Mouse (Mus musculus): ENCODE results near the gene Tnk2.

The Tnk2 gene

DNA sequence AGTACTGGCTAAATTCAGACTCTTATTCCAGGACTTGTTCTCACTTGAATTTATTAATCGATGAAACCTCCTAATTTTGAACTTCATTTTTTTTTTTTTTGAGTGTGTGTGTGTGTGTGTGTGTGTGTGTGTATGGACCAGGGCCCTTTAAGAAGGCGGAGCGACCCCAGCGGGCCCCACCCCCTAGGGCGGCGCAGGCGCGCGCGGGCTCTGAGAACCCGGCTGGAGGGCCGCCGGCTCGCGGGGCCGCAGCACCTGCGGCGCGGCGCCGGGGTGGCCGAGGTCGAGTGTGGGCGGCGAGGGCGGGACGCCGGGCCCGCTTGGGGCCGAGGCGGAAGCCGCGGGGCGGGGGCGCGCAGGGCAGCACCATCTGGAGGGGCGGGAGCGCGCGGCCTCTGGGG is at the start of gene Tnk2:
TSS of gene Tnk2 (plus strand) at position 214 of the 401 bp plus-strand sequence.
- peak; percentile 90 to 92 for DNase-seq

DNA sequence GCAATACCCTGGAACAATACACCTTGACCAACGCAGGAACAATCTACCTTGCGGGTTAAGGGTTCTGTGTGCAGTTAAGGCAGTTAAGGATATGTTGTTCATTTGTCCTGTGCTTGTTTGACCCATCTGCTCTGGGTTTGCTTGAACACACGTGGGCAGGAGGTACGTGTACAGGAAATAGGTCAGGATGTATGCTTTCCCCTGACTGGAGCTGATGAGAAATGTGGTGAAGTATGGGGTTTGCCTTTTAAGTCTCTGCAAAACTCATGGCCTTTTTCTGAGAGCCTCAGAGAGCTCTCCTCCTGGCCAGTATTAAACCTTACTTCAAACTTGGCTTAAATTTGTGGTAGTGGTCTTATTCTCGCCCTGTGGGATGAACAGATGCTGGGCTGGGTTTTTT is 49.8 kb upstream of the Tnk2 start:
- DNase-seq = peak in 1 of 2 experiments; percentile 19

DNA sequence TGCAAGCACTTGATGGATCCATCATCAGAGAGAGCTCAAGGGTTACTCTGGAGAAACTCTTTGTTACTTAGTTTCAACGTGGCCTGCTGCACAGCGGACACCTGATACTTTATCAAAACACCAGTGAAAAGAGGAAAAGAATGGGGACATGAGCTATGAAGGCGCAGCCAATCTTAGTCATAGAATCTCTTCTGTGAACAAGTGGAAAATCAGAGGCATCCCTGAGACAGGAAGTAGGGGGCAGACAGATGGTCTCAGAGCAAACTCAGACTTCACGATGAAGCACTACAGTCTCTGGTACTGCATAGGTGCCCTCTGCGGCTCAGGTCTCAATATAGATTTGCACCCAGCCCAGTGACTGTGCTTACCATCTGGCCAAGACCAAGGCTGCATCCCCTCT is 49.0 kb upstream of the Tnk2 start:
- peak; percentile 25 to 27 for DNase-seq

DNA sequence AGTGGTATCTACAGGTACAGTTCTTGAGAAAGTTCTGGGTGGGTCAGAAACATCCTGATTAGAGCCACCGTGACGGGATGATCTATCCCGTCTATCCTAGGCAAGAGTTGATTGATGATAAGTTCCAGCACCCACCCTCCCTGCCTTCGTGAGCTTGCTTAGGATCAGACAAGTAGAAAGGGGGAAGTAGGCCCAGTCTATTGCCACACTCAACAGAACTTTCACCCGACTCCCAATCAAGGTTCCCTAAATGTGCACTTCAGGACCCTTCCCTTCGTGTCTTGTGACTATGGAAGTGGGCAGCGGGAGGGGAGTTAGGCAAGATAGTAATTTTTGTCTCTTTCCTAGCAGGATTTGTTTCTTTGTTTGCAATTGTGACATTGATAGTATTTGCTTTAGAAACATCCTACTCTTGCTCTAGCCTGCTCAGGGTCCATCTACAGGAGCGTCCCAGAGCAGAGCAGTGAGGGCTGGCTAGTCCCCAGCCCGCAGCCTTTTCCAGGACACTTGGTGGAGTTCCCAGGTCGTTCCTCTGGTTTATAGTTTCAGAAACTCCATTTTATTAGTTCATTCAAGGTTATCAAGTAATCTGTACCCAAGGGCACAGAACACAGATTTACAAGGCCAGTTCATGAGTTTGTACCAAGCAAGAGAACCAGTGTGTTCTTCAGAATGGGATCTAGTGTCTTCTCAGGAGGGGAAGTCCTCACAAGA is 48.4 kb upstream of the Tnk2 start:
- no peak for DNase-seq

DNA sequence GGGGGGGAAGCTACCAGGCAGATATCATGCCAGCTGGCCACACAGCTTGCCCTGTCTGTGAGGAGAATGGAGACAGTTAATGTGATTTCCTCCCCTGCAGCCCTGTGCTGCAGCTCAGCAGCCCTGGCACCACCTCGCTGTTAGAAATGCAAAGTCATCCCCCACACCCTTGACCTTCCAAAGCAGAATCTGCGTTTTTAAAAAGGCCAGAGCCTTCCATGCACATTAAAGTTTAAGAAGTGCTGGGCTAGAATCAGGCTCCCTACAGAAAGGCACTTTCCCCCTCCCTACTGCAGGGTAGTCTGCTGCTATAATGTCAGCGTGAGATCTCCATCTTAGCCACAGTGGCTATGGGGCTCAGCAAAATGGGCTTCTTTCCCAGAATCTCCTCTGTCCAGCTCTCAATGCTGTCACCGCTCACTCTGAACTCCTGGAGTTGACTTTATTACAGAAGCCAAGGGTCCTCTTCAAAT is 45.7 kb upstream of the Tnk2 start:
- DNase-seq = no peak

DNA sequence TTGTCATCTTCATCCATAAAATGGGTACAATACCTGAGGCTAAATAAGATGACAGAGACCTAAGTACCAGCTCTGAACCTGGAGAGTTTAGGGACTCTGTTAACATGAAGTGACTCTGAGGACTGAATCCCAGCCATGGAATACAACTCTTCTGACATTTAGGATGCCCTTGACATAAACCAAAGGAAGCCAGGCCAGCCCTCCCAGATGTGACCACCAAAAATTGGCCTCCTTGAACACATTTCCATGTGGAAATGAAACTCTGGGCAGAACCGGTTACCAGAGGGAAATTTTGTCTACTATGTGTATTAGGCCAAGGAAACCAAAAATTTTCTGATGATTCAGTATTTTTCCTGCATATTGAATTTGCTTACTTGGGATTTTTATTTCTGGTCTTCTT is 44.5 kb upstream of the Tnk2 start:
- DNase-seq = no peak

DNA sequence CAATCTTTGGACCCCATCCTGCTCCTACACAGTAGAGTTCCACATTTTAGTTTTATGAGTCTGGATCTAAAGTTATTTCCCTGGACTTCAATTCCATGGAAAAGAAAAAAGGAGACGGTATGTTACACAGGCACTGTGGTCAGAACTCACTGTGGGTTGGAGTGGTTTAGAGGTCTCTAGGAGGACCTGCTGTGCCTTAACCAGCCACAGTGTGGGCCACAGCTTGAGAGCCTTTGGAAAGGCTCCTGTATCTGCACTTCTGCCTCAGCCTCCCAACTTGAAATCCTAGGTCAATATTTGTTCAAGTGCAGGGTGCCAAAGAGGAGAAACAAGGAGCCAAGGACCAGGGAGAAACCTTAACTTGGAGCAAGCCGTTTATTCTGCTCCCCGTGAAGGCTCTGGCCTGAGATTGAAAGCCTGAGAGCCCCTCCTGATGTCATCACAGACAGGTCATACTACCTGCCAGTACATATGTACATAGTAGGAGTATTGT is 41.4 kb upstream of the Tnk2 start:
- no peak for DNase-seq

DNA sequence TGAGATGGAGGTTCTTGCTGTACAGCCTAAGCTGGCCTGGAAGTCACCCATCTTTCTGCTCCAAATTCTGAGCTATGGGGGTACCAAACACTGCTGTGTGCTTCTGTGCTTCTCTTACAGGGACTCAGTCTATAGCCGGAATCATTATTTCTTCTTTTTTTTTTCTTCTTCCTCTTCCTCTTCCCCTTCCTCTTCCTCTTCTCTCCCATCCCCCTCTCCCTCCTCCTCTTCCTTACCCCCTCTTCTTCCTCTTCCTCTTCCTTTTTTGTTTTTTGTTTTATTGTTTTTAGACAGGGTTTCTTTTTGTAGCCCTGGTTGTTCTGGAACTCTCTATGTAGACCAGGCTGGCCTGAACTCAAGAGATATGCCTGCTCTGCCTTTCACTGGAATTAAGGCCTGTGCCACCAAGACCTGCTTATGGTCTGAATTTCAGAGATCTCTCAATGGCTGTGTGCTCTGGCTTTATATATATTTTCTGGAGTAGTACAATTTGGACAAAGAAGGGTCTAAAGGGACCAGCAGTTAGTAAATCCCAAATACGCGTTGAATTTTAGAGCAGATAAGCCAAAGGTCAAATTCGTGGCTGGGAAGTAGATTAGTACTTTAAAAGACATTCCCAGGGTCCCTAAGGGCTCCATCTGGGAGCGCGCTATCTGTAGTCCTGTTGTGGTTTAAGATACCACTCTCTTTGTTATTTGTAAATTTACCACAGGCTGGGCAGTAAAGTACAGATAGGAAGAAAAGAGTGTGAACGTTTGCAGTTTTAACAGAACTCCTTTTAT is 35.9 kb upstream of the Tnk2 start:
- DNase-seq = no peak

DNA sequence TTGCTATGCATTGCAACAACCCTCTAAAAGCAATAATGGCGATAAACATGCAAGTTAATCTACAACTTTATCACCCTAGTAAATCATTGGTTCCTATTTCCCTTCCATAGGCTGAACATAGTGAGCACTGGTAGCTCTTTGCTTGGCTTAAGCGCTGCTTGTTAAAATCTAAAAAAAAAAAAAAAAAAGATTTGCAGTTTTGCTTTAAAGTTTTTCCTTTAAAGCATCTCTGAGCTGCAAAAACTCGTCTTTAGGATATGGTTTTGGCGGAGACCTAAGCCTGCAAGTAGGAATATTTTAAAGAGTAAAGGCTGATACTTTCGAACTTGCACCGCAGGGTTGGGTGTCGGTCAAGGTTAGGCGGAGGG is 35.3 kb upstream of the Tnk2 start:
- no peak for DNase-seq

DNA sequence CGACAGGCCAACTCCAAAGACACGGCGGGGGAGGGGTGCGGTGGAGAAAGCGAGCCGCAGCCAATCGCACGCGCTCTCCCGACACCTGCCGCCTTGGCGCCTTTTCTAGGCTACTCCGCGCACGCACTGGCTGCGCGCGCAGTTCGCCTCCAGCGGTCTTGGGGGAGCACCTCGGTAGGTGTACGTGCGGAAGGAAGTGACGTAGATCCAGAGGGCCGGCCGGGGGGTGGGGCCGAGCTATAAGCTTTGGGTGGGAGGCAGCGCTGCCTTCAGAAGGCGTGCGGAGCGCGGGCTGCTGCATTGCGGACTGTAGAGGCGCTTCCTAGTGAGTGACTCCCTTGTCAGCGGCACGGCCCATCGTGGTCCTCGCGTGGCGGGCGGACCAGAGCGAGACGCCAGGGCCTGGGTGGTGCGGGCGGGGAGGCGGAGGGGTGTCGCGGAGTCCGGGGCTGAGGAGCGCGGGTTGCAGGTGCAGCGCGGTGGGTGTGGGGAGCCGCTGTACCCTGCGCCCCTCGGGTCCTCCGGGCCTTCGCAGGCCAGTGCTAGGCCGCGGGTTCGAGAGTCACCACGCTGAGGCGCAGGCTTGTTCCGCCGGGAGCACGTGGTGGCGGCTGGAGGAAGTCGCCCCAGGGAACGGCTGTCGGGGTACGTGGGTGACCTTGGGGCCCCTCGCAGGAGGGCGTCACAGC is 34.8 kb upstream of the Tnk2 start, which contains the start of gene Tfrc:
TSS of gene Tfrc (plus strand) at position 209 of the 689 bp plus-strand sequence.
- DNase-seq = peak; percentile 97 to 99

DNA sequence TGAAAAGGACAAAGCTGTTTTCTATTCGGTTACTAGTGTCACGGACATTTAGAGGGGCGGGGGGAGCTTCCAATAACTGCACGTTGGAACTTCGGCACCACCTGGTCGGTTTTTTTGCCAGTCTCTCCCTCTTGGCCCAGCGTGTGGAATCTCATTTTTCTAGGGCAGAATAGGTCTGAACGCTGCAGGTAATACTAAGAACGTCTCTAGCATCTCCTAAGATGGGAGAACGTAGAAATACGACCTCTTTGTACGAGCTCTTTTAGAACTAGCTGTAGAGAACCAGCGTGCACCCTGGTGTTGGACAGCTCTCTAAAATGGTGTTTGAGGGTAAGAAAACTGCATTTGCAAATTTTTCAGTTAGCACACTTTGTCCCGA is 34.3 kb upstream of the Tnk2 start:
- DNase-seq = no peak

DNA sequence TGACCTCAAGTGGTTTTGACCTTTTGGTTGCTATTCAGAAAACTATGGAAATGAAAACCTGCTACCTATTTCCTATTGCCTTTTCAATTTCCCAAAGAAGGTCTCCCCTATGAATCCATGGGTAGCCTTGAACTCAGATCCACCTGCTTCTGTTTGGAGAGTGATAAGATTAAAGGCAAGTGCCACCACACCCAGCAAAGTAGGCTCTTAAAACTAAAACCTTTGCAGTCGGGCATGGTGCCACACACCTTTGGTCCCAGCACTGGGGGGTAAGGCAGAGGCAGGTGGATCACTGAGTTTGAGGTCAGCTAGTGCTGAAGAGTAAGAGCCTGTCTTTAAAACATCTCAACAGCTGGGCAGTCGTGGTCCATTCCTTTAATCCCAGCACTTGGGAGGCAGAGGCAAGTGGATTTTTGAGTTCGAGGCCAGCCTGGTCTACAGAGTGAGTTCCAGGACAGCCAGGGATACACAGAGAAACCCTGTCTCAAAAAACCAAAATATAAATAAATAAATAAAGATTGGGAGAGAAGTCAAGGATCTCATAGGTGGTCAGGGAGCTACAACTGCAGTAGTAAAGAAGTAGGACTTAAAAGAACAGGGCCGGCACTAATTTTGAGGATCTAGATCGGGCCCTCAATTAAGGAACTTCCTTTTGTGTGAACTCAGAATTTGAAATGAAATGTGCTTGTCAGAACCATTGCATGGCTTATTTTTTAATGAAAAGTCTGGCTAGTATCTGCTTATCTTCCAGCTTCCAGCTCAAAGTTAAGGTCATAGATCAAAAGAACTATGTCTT is 33.0 kb upstream of the Tnk2 start:
- DNase-seq = no peak

DNA sequence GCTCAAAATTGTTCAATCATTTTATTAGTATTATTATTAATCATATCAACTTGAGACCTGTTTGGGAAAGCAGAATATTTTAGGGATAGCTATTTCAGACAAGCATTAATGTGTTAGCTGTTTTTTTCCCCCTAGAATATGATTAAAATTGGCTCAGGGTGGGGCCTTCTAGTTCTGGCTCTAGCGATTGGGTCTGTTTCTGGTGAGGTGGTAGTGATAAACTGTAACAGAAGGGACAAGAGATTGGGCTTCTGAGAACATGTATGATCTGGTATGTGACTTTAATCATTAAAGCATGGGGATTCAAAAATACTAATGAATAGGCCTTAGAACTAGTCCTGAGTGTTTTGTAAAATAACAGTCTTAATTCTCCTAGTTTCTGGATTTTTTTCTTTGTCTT is 31.6 kb upstream of the Tnk2 start:
- DNase-seq = no peak

DNA sequence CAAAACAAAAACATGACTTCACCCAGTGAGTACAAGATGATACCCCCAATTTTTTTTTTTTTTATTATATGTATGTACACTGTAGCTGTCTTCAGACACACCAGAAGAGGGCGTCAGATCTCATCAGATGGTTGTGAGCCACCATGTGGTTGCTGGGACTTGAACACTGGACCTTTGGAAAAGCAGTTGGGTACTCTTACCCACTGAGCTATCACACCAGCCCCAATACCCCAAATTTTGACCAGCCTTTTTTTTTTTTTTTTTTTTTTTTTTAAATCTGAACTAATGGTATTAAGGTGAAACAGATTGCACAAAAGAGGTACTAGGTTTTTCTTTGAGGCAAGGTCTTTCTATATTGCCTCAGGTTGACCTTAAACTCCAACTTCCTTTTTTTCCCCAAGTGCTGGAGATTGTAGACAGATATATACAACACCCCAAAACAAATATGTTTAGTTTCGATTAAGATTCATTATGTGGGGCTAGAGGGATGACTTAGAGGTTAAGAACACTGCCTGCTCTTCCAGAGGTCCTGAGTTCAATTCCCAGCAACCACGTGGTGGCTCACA is 30.3 kb upstream of the Tnk2 start:
- no peak for DNase-seq

DNA sequence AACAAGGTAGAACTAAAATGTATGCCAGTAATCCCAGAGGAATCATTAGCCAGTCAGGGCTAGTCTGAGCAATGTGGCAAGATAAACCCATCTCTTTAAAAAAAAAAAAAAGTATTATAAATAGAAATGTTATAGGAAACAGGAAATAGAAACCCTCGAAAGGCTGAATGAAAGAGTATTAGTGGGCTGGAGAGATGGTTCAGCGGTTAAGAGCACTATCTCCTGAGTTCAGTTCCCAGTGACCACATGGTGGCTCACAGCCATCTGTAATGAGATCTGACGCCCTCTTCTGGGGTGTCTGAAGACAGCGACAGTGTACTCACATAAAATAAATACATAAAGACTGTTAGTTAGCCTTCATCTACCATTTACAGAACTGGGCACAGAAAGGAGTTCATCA is 29.6 kb upstream of the Tnk2 start:
- DNase-seq = no peak

DNA sequence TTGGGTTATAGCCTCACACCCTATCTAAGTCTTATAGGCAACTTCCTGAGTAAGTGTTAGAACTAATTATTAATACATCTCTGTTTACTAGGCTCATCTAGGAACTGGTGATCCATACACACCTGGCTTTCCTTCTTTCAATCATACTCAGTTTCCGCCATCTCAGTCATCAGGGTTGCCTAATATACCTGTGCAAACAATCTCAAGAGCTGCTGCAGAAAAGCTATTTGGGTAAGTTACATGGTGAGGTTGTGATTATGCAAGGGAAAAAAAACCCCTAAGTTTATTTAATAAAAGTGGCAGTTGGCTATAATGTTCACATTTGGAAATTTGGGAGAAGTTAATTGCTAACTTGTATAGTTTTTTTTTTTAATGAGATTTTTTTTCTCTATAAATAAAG is 24.7 kb upstream of the Tnk2 start:
- no peak for DNase-seq

DNA sequence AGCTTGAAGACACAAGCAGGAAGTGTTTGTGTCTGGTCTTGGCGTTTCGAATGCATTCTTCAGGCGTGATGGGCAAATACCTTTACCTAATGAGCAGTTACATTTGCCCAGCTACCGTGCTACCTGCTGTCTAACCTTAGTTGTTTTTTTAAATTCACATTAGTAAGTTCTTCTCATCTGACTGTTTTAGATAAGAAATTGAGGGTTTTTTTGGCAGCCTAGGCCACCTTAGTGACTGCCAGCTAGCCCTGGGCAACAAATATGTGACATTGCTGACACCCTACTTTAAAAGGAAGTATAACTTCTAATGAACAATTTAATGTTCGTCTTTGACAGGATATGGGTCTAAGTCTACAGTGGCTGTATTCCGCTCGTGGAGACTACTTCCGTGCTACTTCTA is 15.5 kb upstream of the Tnk2 start:
- no peak for DNase-seq

DNA sequence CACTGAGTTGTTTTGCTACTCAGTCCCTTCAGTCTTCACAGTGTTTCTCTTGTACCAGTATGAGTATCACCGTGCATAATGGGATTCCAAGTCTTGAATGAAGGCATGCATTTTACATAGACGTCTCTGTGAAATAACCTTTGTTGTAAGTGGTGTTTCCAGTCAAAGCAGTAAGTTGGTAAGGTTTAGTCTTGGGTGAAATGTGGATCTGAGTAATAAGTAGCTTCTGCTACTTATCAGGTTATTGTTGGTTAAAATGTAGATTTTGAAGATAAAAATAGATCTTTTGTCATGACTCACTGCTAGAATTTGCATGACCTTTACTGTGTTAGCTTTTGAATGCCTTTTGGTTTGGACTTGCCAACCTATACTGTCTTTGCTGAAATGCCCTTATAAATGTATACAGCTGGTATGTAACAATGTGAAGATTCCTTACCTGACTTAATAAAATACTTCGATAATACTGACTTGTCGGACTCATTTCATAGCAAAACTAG is 11.3 kb upstream of the Tnk2 start:
- no peak for DNase-seq

DNA sequence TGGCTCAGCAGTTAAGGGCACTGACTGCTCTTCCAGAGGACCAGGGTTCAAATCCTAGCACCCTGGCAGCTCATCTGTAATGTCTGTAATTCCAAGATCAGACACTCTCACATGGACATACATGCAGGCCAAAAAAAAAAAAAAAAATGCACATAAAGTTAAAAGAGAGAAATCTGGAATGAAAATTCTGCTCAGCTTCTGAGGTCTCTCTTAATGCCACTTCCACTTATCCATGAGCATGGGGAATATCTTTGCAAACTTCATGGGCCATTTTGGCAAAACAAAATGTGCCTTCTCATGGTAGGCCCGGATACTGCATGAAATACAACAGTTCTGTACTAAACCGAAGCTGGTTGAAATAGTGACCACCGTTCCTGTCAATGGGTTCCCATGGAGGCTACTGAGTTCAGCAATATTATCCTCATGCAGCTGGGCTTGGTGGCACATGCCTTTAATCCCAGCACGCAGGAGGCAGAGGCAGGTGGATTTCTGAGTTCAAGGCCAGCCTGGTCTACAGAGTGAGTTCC is 10.1 kb upstream of the Tnk2 start:
- DNase-seq = no peak

DNA sequence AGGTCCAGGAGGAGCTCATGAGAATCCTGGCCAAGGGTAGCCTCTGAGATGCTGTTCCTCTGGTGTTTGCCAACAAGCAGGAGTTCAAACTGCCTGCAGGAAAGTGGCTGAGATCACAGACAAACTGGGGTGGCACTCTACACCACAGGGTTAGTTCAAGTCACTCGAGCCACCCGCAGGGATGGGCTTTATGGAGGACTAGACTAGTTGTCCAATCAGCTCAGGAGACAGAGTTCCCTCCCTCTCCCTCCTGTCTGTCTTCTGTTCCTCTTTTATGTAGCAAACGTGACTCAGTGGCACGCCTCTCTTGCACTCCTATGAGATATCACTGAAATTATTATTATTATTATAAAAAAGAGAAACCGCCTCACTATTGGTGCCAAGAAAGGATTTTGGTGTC is 9.5 kb upstream of the Tnk2 start:
- DNase-seq = no peak

DNA sequence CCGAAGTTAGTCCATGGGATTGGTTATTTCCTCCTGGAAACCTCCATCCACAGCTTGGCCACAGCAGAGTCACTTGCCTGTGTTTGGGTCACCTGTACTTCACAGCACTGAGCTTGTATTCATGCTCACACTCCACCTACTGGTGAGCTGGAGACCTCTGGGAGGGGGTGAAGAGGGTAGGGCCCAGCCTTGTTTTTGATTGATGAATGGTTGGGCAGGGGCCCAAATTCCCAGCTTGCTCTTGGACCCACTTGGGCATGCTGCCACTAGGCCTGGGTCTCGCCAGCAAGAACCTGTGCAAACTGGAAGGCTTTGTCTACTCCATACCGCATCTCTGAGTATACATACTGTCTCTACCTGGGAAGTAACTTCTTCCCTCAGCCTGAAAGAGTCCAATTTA is 8.4 kb upstream of the Tnk2 start:
- no peak for DNase-seq

DNA sequence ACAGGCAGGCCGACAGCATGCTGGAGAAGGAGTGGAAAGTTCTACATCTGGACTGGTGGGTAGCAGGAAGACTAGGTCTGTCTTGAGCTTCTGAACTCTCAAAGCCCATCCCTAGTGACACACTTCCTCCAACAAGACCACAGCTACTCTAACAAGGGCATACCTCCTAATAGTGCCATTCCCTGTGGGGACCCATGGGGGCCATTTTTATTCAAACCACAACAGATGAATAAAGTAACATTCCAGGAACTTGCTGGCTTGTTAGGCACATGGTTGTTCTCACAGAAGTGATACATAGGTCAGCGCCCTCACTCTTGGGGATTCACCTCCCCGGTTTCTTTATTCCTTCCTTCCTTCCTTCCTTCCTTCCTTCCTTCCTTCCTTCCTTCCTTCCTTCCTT is 7.3 kb upstream of the Tnk2 start:
- DNase-seq = no peak
